Comparison of ENCODE assay signal across 26 mouse cellular contexts in genomic region chr2:29201223-29201955, GRCm38 (mm10). TPM values are rescaled to one million over a fixed set of nuclear protein-coding genes. Genes with fewer than 3 reads are reported as not detected.
A peak's percentile ranks its signal among the peaks of the same experiment; 100 is the strongest.
DNase-seq lines count a peak whose midpoint lies in the region; ATAC-seq lines count a peak whose summit lies in the region.
"Had no signal": no experiment of that assay in that cellular context is flagged by ENCODE, and none has a peak within 500 bp of the region (broad histone marks: within the 10 kb centered on the region; RNA-seq: fewer than 3 reads in every experiment).

No protein-coding gene starts in this region.

- no peaks in the 10 kb centered on the region for H3K9me3 ChIP-seq in midbrain, embryonic 12.5 days
- H3K9me3 ChIP-seq in midbrain, embryonic 10.5 days (replicated peaks): no peaks in the 10 kb centered on the region
- H3K9me3 ChIP-seq in midbrain, embryonic 13.5 days: no peaks in the 10 kb centered on the region
- H3K9me3 ChIP-seq: embryonic facial prominence, embryonic 13.5 days; forebrain, embryonic 12.5 days; G1E; hindbrain, embryonic 10.5 days; limb, embryonic 15.5 days; neural tube, embryonic 12.5 days had no signal

- DNase-seq in adrenal gland, adult 2 months: peak; percentile 65
- no peak for DNase-seq in adrenal gland, postnatal 4 days (ENCODE audit: low spot score in 2 of 2)
- DNase-seq in midbrain, embryonic 10.5 days (ENCODE audit: low spot score): no peak
- no peak for DNase-seq in thymus, postnatal 0 days (ENCODE audit: low spot score)
- no peak for DNase-seq in thymus, postnatal 36 days
- DNase-seq: gastrocnemius, postnatal 14 days; heart, adult 11 months; kidney, adult 9 months; kidney, postnatal 14 days; left cerebral cortex, postnatal 4 days; lung, embryonic 14.5 days; thymus, postnatal 4 days had no signal

- H3K4me1 ChIP-seq in midbrain, embryonic 12.5 days: no peaks in the 10 kb centered on the region
- peaks cover 22% of the 10 kb centered on the region for H3K4me1 ChIP-seq in midbrain, embryonic 10.5 days
- H3K4me1 ChIP-seq in midbrain, embryonic 13.5 days (replicated peaks): peaks cover 36% of the 10 kb centered on the region
- H3K4me1 ChIP-seq: embryonic facial prominence, embryonic 13.5 days; limb, embryonic 15.5 days; neural tube, embryonic 12.5 days had no signal

- no peak overlapping the region for H3K4me3 ChIP-seq in midbrain, embryonic 12.5 days
- no peak overlapping the region for H3K4me3 ChIP-seq in midbrain, embryonic 10.5 days
- no peak overlapping the region for H3K4me3 ChIP-seq in midbrain, embryonic 13.5 days (replicated peaks)
- H3K4me3 ChIP-seq: embryonic facial prominence, embryonic 13.5 days; erythroblast, embryonic 14.5 days; forebrain, embryonic 12.5 days; hindbrain, embryonic 10.5 days; limb, embryonic 15.5 days; neural tube, embryonic 12.5 days had no signal

- H3K9ac ChIP-seq in midbrain, embryonic 12.5 days (replicated peaks): no peak overlapping the region
- no peak overlapping the region for H3K9ac ChIP-seq in midbrain, embryonic 13.5 days (replicated peaks)
- H3K9ac ChIP-seq: embryonic facial prominence, embryonic 13.5 days; forebrain, embryonic 12.5 days; limb, embryonic 15.5 days; liver, embryonic 14.5 days; lung, embryonic 14.5 days; neural tube, embryonic 12.5 days had no signal

- no peak for ATAC-seq in midbrain, embryonic 12.5 days (ENCODE audit: low FRiP score, low read depth)
- ATAC-seq in midbrain, embryonic 13.5 days: no peak
- ATAC-seq: activated CD4-positive, CD25-positive, alpha-beta regulatory T cell, adult 4 months; hindbrain, postnatal 0 days; intestine, embryonic 16.5 days had no signal

- peaks cover 37% of the 10 kb centered on the region for H3K27me3 ChIP-seq in midbrain, embryonic 12.5 days
- H3K27me3 ChIP-seq in midbrain, embryonic 10.5 days (ENCODE audit: low read depth, poor library complexity, severe bottlenecking): peaks cover 27% of the 10 kb centered on the region
- peaks cover 27% of the 10 kb centered on the region for H3K27me3 ChIP-seq in midbrain, embryonic 13.5 days

- WGBS in midbrain, embryonic 12.5 days: 52% methylated on average over 11 of the region's 11 CpGs
- WGBS in midbrain, embryonic 10.5 days: 72% methylated on average over 11 of the region's 11 CpGs
- 42% methylated on average over 11 of the region's 11 CpGs for WGBS in midbrain, embryonic 13.5 days

- no peaks in the 10 kb centered on the region for H3K36me3 ChIP-seq in midbrain, embryonic 12.5 days
- H3K36me3 ChIP-seq in midbrain, embryonic 10.5 days: no peaks in the 10 kb centered on the region
- H3K36me3 ChIP-seq in midbrain, embryonic 13.5 days: no peaks in the 10 kb centered on the region
- H3K36me3 ChIP-seq: embryonic facial prominence, embryonic 13.5 days; forebrain, embryonic 12.5 days; G1E; hindbrain, embryonic 10.5 days; limb, embryonic 15.5 days; neural tube, embryonic 12.5 days had no signal

- no peak overlapping the region for H3K4me2 ChIP-seq in midbrain, embryonic 12.5 days (replicated peaks)
- H3K4me2 ChIP-seq in midbrain, embryonic 13.5 days (replicated peaks): no peak overlapping the region
- H3K4me2 ChIP-seq: embryonic facial prominence, embryonic 13.5 days; forebrain, embryonic 12.5 days; heart, embryonic 11.5 days; limb, embryonic 15.5 days; lung, embryonic 14.5 days; neural tube, embryonic 12.5 days had no signal

- H3K27ac ChIP-seq in midbrain, embryonic 12.5 days (replicated peaks): peak overlapping the region; percentile 5
- H3K27ac ChIP-seq in midbrain, embryonic 10.5 days (replicated peaks): no peak overlapping the region
- peak overlapping the region; percentile 40 for H3K27ac ChIP-seq in midbrain, embryonic 13.5 days
- H3K27ac ChIP-seq: embryonic facial prominence, embryonic 13.5 days; forebrain, embryonic 12.5 days; hindbrain, embryonic 10.5 days; hindbrain, postnatal 0 days; limb, embryonic 15.5 days; liver, embryonic 14.5 days; neural tube, embryonic 12.5 days had no signal

RNA-seq across cellular contexts. Expression of gene Ntng2, which starts 51.4 kb away (rescaled TPM):
- total RNA-seq in adrenal gland, adult 2 months (2021): 10 to 100 TPM; 36.0 to 55.7 TPM
- polyA plus RNA-seq in adrenal gland, adult 2 months (2012; rRNA removed): 190 and 200 TPM in 2 replicates
- 10 to 100 TPM; 31.5 to 32.3 TPM for total RNA-seq in adrenal gland, postnatal 4 days (2021)
- 6.3 TPM in 2 replicates for polyA plus RNA-seq in midbrain, embryonic 12.5 days (2016; fragmentation: Nextera tagmentation; extraction: Ambion mirVana)
- 1.6 and 2.8 TPM in 2 replicates for polyA plus RNA-seq in midbrain, embryonic 10.5 days (2016; fragmentation: Nextera tagmentation; extraction: Ambion mirVana)
- 11.8 and 15.6 TPM in 2 replicates for polyA plus RNA-seq in midbrain, embryonic 13.5 days (2015; fragmentation: Nextera tagmentation; extraction: Ambion mirVana)
- polyA plus RNA-seq in thymus, postnatal 0 days (2015; fragmentation: Nextera tagmentation; extraction: Ambion mirVana): 0.18 and 0.28 TPM in 2 replicates
- polyA plus RNA-seq: erythroblast, embryonic 14.5 days; G1E; heart, embryonic 11.5 days; intestine, embryonic 16.5 days had no signal

Comparison
In these comparisons a context has a peak if more than half of its experiments do, and no peak if none do; other contexts are left out.
1. RNA of gene Ntng2, which starts 51.4 kb away (polyA plus RNA-seq): 190 to 200 TPM in adrenal gland, adult 2 months; 11.8 to 15.6 TPM in midbrain, embryonic 13.5 days, 6.3 TPM in midbrain, embryonic 12.5 days, 1.6 to 2.8 TPM in midbrain, embryonic 10.5 days and 0.18 to 0.28 TPM in thymus, postnatal 0 days; every median in the first group is over 10 times any median in the second.